Mouse (Mus musculus) lung, postnatal 0 days (tissue): ENCODE data around the gene C87499. TPM values are rescaled to one million over a fixed set of nuclear protein-coding genes. Genes with fewer than 3 reads are reported as not detected.

ENCODE experiments used
- ATAC-seq: fragments of 200-750 bp; cut with Nextera tagmentation; 2 replicates; pipeline ENCODE4 v1.8.0; 2017; ENCODE audit warnings: moderate library complexity
- DNase-seq: peaks from one replicate; pipeline ENCODE4 v3.0.0-alpha.2; 2016; ENCODE audit warnings: low spot score
- H3K27ac ChIP-seq: fragments of 300-500 bp; sonication (generic); 2 replicates; pipeline ENCODE4 v1.5.1; 2014; ENCODE audit warnings: antibody characterized with exemption, mild to moderate bottlenecking, low read length, mixed read lengths
- H3K27me3 ChIP-seq: fragments of 300-500 bp; sonication (generic); replicated peaks from 2 replicates; pipeline ENCODE4 v1.6.1; 2014; ENCODE audit warnings: low read length, mixed read lengths; ENCODE audit not compliant: insufficient read depth
- H3K36me3 ChIP-seq: fragments of 300-500 bp; sonication (generic); 2 replicates; pipeline ENCODE4 v1.6.1; 2014; ENCODE audit warnings: low read length, mixed read lengths; ENCODE audit not compliant: insufficient read depth
- H3K4me1 ChIP-seq: fragments of 300-500 bp; sonication (generic); 2 replicates; pipeline ENCODE4 v1.6.1; 2014; ENCODE audit warnings: antibody characterized with exemption, low read depth, low read length, mixed read lengths; ENCODE audit not compliant: insufficient read depth
- H3K4me2 ChIP-seq: fragments of 300-500 bp; sonication (generic); replicated peaks from 2 replicates; pipeline ENCODE4 v1.6.1; 2014; ENCODE audit warnings: low read depth, mild to moderate bottlenecking, low read length, moderate library complexity, mixed read lengths
- H3K4me3 ChIP-seq: fragments of 300-500 bp; sonication (generic); 2 replicates; pipeline ENCODE4 v1.5.1; 2014; ENCODE audit warnings: low read depth, low read length
- H3K9ac ChIP-seq: fragments of 300-500 bp; sonication (generic); replicated peaks from 2 replicates; pipeline ENCODE4 v1.6.1; 2014; ENCODE audit warnings: low read depth, mild to moderate bottlenecking
- H3K9me3 ChIP-seq: fragments of 300-500 bp; sonication (generic); 2 replicates; pipeline ENCODE4 v1.6.1; 2016; ENCODE audit warnings: low read length, mixed read lengths
- CTCF ChIP-seq: IDR thresholded peaks from 2 replicates; pipeline ENCODE4 v1.5.1; 2016; ENCODE audit warnings: antibody characterized with exemption, mild to moderate bottlenecking
- EP300 ChIP-seq: IDR thresholded peaks from 2 replicates; pipeline ENCODE4 v1.6.1; 2016; ENCODE audit warnings: antibody characterized with exemption, mild to moderate bottlenecking, control low read depth
- WGBS: fragments of 180-500 bp; shearing (Covaris S2); extraction: QIAGEN DNeasy Blood & Tissue Kit; methylation state at CpG from one replicate; pipeline ENCODE4 v1.1.7; 2014; 5-methylcytosine and 5-hydroxymethylcytosine counted together
- polyA plus RNA-seq: library from polyadenylated mRNA; unstranded; fragments of >200 nt; fragmentation: Nextera tagmentation; extraction: Ambion mirVana; gene quantifications from 2 replicates; pipeline ENCODE4 v1.2.1, GENCODE M21; 2015

Gene C87499
- polyA plus RNA-seq: not detected in 2 replicates

DNA sequence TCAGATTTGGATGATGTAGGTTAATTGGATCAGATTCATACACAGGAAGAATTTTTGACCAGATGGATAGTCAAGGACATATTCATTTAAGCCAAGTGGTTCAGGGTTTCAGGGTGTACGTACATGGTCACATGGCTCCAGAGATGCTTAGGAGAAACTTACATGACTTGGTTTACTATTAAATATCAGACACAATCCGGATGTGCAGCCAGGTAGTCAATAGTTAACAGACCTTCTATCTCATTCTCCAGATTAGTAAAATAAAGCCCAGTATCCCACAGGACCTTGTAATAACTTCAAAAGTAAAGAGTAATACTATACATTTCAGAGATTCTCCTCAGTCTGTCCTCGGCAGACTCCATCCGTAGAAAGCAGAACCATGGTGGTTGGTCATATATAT is at the start of gene C87499:
Gene C87499 (minus strand): TSS at position 101 of the 400 bp plus-strand sequence.
- DNase-seq: no peak
- no peaks in the 10 kb centered on the region for H3K27me3 ChIP-seq
- no peak within 1 kb of the TSS for H3K9ac ChIP-seq
- TF ChIP-seq EP300 (no peak), CTCF (no peak)
- ATAC-seq: no peak
- H3K27ac ChIP-seq: no peak within 1 kb of the TSS
- H3K4me1 ChIP-seq: no peaks in the 10 kb centered on the region
- no peaks in the 10 kb centered on the region for H3K9me3 ChIP-seq
- no peak within 1 kb of the TSS for H3K4me3 ChIP-seq
- 85% methylated on average over 4 of the region's 4 CpGs for WGBS
- no peaks in the 10 kb centered on the region for H3K36me3 ChIP-seq
- no peak within 1 kb of the TSS for H3K4me2 ChIP-seq

DNA sequence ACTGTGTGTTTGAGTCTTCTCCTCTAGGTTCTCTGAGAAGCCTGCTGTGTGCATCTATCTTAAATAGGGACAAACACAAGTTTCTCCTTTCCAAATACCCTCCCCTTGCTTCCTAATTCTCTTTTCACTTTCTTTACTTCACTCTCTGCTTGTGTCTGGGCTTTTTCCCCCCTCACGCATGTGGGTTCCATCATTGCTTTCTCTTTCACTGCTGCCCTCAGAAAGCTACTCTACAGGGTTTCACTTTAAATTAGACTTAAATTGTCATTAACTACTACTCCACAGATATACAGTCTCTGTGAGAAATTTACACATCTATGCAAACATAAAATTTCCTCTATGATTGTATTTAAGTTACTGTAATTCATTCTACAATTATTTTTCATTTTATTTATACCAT is 49.6 kb upstream of the C87499 start, which contains the start of gene Ifna2:
Gene Ifna2 (minus strand): TSS at position 101 of the 400 bp plus-strand sequence.
- Histone ChIP-seq H3K27ac (no peak within 1 kb of the TSS), H3K4me2 (no peak within 1 kb of the TSS), H3K4me3 (no peak within 1 kb of the TSS), H3K9me3 (no peaks in the 10 kb centered on the region), H3K27me3 (no peaks in the 10 kb centered on the region), H3K4me1 (no peaks in the 10 kb centered on the region), H3K9ac (no peak within 1 kb of the TSS), H3K36me3 (no peaks in the 10 kb centered on the region)
- TF ChIP-seq CTCF (no peak), EP300 (no peak)
- ATAC-seq: no peak
- no peak for DNase-seq
- WGBS: 88% methylated on average over 1 of the region's 1 CpGs

DNA sequence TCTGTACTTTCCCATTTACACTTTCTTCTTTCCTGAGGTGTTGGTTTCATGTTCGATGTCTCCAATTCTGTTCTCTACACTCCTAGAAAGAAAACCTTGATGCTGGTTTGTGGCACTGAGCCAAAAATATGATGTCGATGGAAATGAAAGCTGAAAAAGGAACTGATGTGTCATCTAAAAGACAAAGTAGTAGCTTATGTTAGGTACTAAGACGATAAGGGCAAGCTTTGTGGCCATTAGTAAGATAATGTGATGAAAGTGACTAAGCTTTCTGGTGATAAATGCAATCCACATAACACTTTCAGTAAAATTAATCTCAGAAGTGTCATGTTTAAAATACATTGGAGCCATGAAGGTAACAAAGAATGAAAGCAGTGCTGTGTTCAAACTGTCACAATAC is 47.1 kb upstream of the C87499 start:
- ATAC-seq (no peak), DNase-seq (no peak)
- WGBS: 40% methylated on average over 3 of the region's 3 CpGs
- Histone ChIP-seq H3K4me2 (no peak overlapping the region), H3K27ac (no peak overlapping the region), H3K9ac (no peak overlapping the region), H3K9me3 (no peaks in the 10 kb centered on the region), H3K4me3 (no peak overlapping the region), H3K27me3 (no peaks in the 10 kb centered on the region), H3K4me1 (no peaks in the 10 kb centered on the region), H3K36me3 (no peaks in the 10 kb centered on the region)
- TF ChIP-seq EP300 (no peak), CTCF (no peak)

DNA sequence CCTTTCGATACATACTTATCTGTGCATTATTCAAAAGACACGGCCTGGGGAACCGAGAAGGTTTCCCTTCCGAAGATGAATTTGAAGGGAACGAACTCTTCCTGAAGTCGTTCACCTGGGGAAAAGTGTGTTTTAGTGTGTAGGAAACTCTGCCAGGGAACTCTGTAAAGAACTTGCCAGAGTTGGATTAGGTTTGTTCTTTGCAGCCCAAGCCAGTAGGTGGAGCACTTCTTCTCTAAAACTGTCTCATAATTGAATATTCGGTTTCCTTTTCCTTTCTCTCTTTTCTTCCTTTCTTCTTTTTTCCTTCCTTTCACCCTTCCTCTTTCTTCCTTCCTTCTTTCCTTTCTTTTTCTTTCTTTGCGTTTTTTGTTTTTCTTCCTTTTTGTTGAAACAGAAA is 46.2 kb upstream of the C87499 start:
- no peaks in the 10 kb centered on the region for H3K9me3 ChIP-seq
- DNase-seq: peak; percentile 40

DNA sequence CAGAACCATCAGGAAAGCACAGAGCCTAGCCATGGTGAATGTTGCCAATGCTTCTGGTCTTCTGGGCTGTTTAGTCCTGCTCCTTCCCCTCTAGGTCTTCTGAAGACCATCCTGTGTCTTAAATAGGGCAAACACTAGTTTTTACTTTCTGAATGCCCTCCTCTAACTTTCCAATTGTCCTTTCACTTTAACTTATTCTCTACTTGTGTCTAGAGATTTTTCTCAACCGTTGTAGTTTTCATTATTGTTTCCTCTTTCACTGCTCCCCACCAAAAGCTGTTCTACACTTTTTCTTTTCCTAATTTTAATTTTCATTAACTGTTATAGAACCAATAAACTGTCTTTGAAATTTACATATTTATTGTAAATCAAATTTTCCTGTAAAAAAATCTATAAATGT is 42.6 kb upstream of the C87499 start, which contains the start of gene Ifna16:
Gene Ifna16 (minus strand): TSS at position 101 of the 400 bp plus-strand sequence.
- DNase-seq (no peak), ATAC-seq (no peak)
- Histone ChIP-seq H3K4me3 (no peak within 1 kb of the TSS), H3K27ac (no peak within 1 kb of the TSS), H3K27me3 (no peaks in the 10 kb centered on the region), H3K36me3 (no peaks in the 10 kb centered on the region), H3K9ac (no peak within 1 kb of the TSS), H3K4me2 (no peak within 1 kb of the TSS), H3K9me3 (no peaks in the 10 kb centered on the region), H3K4me1 (no peaks in the 10 kb centered on the region)
- 88% methylated on average over 1 of the region's 1 CpGs for WGBS
- TF ChIP-seq EP300 (no peak), CTCF (no peak)

More for the DNA sequence above, 46.2 kb upstream of the C87499 start:
- Histone ChIP-seq H3K36me3 (no peaks in the 10 kb centered on the region), H3K9ac (no peak overlapping the region), H3K27me3 (no peaks in the 10 kb centered on the region), H3K4me1 (no peaks in the 10 kb centered on the region), H3K4me3 (no peak overlapping the region), H3K27ac (no peak overlapping the region), H3K4me2 (no peak overlapping the region)
- WGBS: 41% methylated on average over 8 of the region's 8 CpGs
- ATAC-seq: no peak
- TF ChIP-seq CTCF (peak; percentile 60), EP300 (no peak)

DNA sequence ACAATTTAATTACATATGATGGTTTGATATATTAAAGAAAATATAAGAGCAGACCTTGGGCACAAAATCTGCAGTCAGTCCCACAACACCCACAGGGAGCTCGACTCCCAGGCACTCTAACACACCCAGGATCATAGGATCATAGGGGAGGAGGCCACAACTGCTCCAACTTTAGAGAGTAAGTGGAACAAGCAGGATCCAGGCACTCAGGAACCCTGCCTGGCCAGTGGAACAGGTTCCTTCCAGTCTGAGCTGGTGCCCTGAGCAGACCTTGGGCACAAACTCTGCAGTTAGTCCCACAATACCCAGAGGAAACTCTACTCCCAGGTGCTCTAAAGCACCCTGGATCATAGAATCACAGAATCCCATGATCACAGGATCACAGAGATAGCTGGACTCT is 21.2 kb upstream of the C87499 start:
- H3K4me1 ChIP-seq: no peaks in the 10 kb centered on the region
- H3K4me2 ChIP-seq: no peak overlapping the region
- TF ChIP-seq CTCF (no peak), EP300 (no peak)
- 14% methylated on average over 1 of the region's 1 CpGs for WGBS
- no peaks in the 10 kb centered on the region for H3K27me3 ChIP-seq
- H3K9ac ChIP-seq: no peak overlapping the region
- H3K9me3 ChIP-seq: no peaks in the 10 kb centered on the region
- H3K36me3 ChIP-seq: no peaks in the 10 kb centered on the region
- no peak overlapping the region for H3K4me3 ChIP-seq
- DNase-seq (no peak), ATAC-seq (no peak)
- H3K27ac ChIP-seq: no peak overlapping the region

DNA sequence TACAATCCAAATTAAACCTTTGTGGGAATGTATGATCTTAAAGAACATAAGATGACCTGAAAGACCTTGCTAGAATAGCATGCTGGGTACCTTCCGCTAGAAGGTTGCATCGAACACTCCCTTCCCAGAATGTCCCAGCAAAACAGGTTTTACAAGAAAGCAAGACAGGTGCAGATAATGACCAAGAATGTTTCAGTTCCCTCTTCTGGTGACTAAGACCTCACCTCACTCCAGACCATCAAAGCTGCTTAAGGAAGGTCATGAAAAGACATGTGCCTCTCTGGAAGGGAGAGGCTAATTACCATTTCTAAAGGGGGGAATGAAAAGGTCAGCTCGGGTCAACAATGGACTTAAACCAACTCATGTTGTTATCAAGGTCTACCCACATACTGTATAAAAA is 19.4 kb upstream of the C87499 start:
- Histone ChIP-seq H3K4me2 (no peak overlapping the region), H3K4me3 (no peak overlapping the region), H3K27ac (no peak overlapping the region), H3K9me3 (no peaks in the 10 kb centered on the region), H3K27me3 (no peaks in the 10 kb centered on the region), H3K4me1 (no peaks in the 10 kb centered on the region), H3K36me3 (no peaks in the 10 kb centered on the region), H3K9ac (no peak overlapping the region)
- DNase-seq (no peak), ATAC-seq (no peak)
- 73% methylated on average over 3 of the region's 3 CpGs for WGBS
- TF ChIP-seq CTCF: no peak
- no peak for TF ChIP-seq EP300
